Mouse (Mus musculus) kidney, embryonic 14.5 days (tissue): ENCODE results near the gene Olfr508. TPM values are rescaled to one million over a fixed set of nuclear protein-coding genes. Genes with fewer than 3 reads are reported as not detected.

Experiments
- ATAC-seq: fragments of 200-750 bp; cut with Nextera tagmentation; 2 replicates; pipeline ENCODE4 v1.8.0; 2017; ENCODE audit warnings: moderate number of reproducible peaks, mild to moderate bottlenecking, moderate TSS enrichment, moderate library complexity; ENCODE audit not compliant: low FRiP score, low TSS enrichment
- H3K27ac ChIP-seq: fragments of 300-500 bp; sonication (generic); 2 replicates; pipeline ENCODE4 v1.5.1; 2014; ENCODE audit warnings: low read depth, mild to moderate bottlenecking, low read length, moderate library complexity, mixed read lengths
- H3K27me3 ChIP-seq: fragments of 300-500 bp; sonication (generic); 2 replicates; pipeline ENCODE4 v1.6.1; 2014; ENCODE audit warnings: mild to moderate bottlenecking, low read length; ENCODE audit not compliant: control insufficient read depth, insufficient read depth
- H3K36me3 ChIP-seq: fragments of 300-500 bp; sonication (generic); 2 replicates; pipeline ENCODE4 v1.6.1; 2014; ENCODE audit warnings: low read length, mixed read lengths; ENCODE audit not compliant: control insufficient read depth, insufficient read depth
- H3K4me1 ChIP-seq: fragments of 300-500 bp; sonication (generic); 2 replicates; pipeline ENCODE4 v1.6.1; 2014; ENCODE audit warnings: low read length, mixed read lengths; ENCODE audit not compliant: control insufficient read depth, insufficient read depth
- H3K4me2 ChIP-seq: fragments of 300-500 bp; sonication (generic); replicated peaks from 2 replicates; pipeline ENCODE4 v1.6.1; 2014; ENCODE audit warnings: low read depth, mild to moderate bottlenecking, low read length
- H3K4me3 ChIP-seq: fragments of 300-500 bp; sonication (generic); 2 replicates; pipeline ENCODE4 v1.5.1; 2014; ENCODE audit warnings: mild to moderate bottlenecking, low read length
- H3K9ac ChIP-seq: fragments of 300-500 bp; sonication (generic); 2 replicates; pipeline ENCODE4 v1.6.1; 2014; ENCODE audit warnings: low read depth, mild to moderate bottlenecking, low read length, moderate library complexity
- H3K9me3 ChIP-seq: fragments of 300-500 bp; sonication (generic); 2 replicates; pipeline ENCODE4 v1.6.1; 2016; ENCODE audit warnings: low read length; ENCODE audit not compliant: control insufficient read depth
- WGBS: fragments of 180-500 bp; shearing (Covaris S2); extraction: QIAGEN DNeasy Blood & Tissue Kit; methylation state at CpG from one replicate; pipeline ENCODE4 v1.1.7; 2014; 5-methylcytosine and 5-hydroxymethylcytosine counted together
- polyA plus RNA-seq: library from polyadenylated mRNA; unstranded; fragments of >200 nt; fragmentation: Nextera tagmentation; extraction: Ambion mirVana; gene quantifications from 2 replicates; pipeline ENCODE4 v1.2.1, GENCODE M21; 2014

Olfr508 gene
- polyA plus RNA-seq, 1 experiment from 2014 or later: not detected

GRCm38 (mm10) chr7:108666118-108666517 is 36.3 kb downstream of the Olfr508 start, which contains the start of gene Olfr510:
Gene Olfr510, plus strand, starts transcription at chr7:108666418.
- Histone ChIP-seq H3K27ac (no peak within 1 kb of the TSS), H3K4me3 (no peak within 1 kb of the TSS), H3K9ac (no peak within 1 kb of the TSS), H3K4me1 (no peaks in the 10 kb centered on the region), H3K27me3 (no peaks in the 10 kb centered on the region), H3K9me3 (no peaks in the 10 kb centered on the region), H3K4me2 (no peak within 1 kb of the TSS), H3K36me3 (no peaks in the 10 kb centered on the region)
- no peak for ATAC-seq
- WGBS: 91% methylated on average over 1 of the region's 1 CpGs

- Histone ChIP-seq H3K27me3 (no peaks in the 10 kb centered on the region), H3K4me2 (no peak overlapping the region), H3K9me3 (no peaks in the 10 kb centered on the region), H3K4me3 (no peak overlapping the region), H3K4me1 (no peaks in the 10 kb centered on the region), H3K9ac (no peak overlapping the region), H3K27ac (no peak overlapping the region), H3K36me3 (no peaks in the 10 kb centered on the region)
- 80% methylated on average over 1 of the region's 1 CpGs for WGBS
- no peak for ATAC-seq
These were observed 41.3 kb downstream of the Olfr508 start for GRCm38 (mm10) chr7:108671058-108671457.

GRCm38 (mm10) chr7:108678886-108679285 is 49.1 kb downstream of the Olfr508 start:
- no peak for ATAC-seq
- no peak overlapping the region for H3K4me2 ChIP-seq
- H3K36me3 ChIP-seq: no peaks in the 10 kb centered on the region
- no peaks in the 10 kb centered on the region for H3K4me1 ChIP-seq
- no peak overlapping the region for H3K27ac ChIP-seq
- no peaks in the 10 kb centered on the region for H3K9me3 ChIP-seq
- WGBS: 81% methylated on average over 4 of the region's 4 CpGs
- H3K4me3 ChIP-seq: no peak overlapping the region
- no peaks in the 10 kb centered on the region for H3K27me3 ChIP-seq
- H3K9ac ChIP-seq: no peak overlapping the region

Other genes with a start within 250 kb of the Olfr508 start
- not detected in 2 replicates for gene Olfr495, start 236.8 kb upstream of the Olfr508 start, polyA plus RNA-seq
- not detected in 2 replicates for gene Olfr497, start 209.6 kb upstream of the Olfr508 start, polyA plus RNA-seq
- not detected in 2 replicates for gene Olfr498, start 164.7 kb upstream of the Olfr508 start, polyA plus RNA-seq
- gene Olfr502, start 104.9 kb upstream of the Olfr508 start, polyA plus RNA-seq: not detected in 2 replicates
- not detected in 2 replicates for gene Olfr503, start 85.5 kb upstream of the Olfr508 start, polyA plus RNA-seq
- gene Olfr504, start 64.2 kb upstream of the Olfr508 start, polyA plus RNA-seq: not detected in 2 replicates
- not detected in 2 replicates for gene Olfr506, start 19.2 kb upstream of the Olfr508 start, polyA plus RNA-seq
- not detected in 2 replicates for gene Olfr507, start 8.2 kb upstream of the Olfr508 start, polyA plus RNA-seq
- not detected in 2 replicates for gene Olfr509, start 21.9 kb downstream of the Olfr508 start, polyA plus RNA-seq
- gene Olfr510, start 36.4 kb downstream of the Olfr508 start, polyA plus RNA-seq: not detected in 2 replicates
- not detected in 2 replicates for gene Olfr512, start 83.3 kb downstream of the Olfr508 start, polyA plus RNA-seq
- not detected in 2 replicates for gene Olfr513, start 121.0 kb downstream of the Olfr508 start, polyA plus RNA-seq
- not detected in 2 replicates for gene Olfr514, start 196.0 kb downstream of the Olfr508 start, polyA plus RNA-seq
- not detected in 2 replicates for gene Olfr516, start 220.5 kb downstream of the Olfr508 start, polyA plus RNA-seq
- not detected in 2 replicates for gene Olfr517, start 242.4 kb downstream of the Olfr508 start, polyA plus RNA-seq